Mouse (Mus musculus) olfactory bulb, adult 2 months (tissue): Measurements from ENCODE around the gene Cnst.

ENCODE experiments used
- CTCF ChIP-seq: fragments of 200-500 bp; IDR thresholded peaks from 2 replicates; pipeline ENCODE4 v1.5.1; 2012; ENCODE audit warnings: low read depth, mild to moderate bottlenecking, low read length, moderate library complexity; ENCODE audit not compliant: insufficient read depth
- POLR2A ChIP-seq: fragments of 200-500 bp; IDR thresholded peaks from 2 replicates; pipeline ENCODE4 v1.6.1; 2012; ENCODE audit warnings: mild to moderate bottlenecking, low read depth, low read length, moderate library complexity; ENCODE audit not compliant: insufficient read depth

GRCm38 (mm10) chr1:179539887-179540286, 6.3 kb upstream of the Cnst start:
- TF ChIP-seq POLR2A (no peak), CTCF (no peak)
